Mouse (Mus musculus): ENCODE results near the gene Lpp. TPM values are rescaled to one million over a fixed set of nuclear protein-coding genes. Genes with fewer than 3 reads are reported as not detected.

The Lpp gene
- total and polyA plus RNA-seq, 3 experiments = 0.16 TPM; not detected in 2

DNA sequence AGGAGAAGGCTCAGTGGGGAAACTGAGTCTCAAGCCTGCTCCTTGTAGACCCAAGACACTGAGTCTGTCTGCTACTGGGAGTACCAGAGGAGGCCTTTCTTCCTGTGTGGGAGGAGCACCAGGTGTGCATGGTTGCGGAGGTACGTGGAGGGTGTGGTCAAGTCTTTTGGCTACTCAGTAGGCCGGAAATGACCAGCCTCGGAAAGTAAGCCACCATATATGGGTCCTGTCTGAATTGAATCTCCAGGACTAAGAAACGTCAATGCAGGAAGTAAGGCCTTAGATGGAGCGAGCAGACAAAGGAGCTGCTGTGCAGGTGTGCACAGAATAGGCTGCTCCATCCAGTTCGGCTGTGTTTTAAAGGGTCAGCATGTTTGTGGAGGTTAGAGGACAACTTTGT lies 3.2 kb downstream of the Lpp start:
- H3K36me3 ChIP-seq (replicated peaks) = no peaks in the 10 kb centered on the region
- no peaks in the 10 kb centered on the region for H3K27me3 ChIP-seq (ENCODE audit: insufficient read depth, low read length)
- TF ChIP-seq GATA1 (IDR thresholded peaks at IDR 0.05; ENCODE audit: borderline replicate concordance, low read length) (no peak), CTCF (IDR thresholded peaks at IDR 0.05; ENCODE audit: low read depth, low read length) (no peak), GATA2 (IDR thresholded peaks at IDR 0.05; ENCODE audit: borderline replicate concordance, low read depth, low read length) (no peak), POLR2AphosphoS5 (IDR thresholded peaks at IDR 0.05; ENCODE audit: insufficient replicate concordance, low read depth, low read length) (no peak), TAL1 (conservative IDR thresholded peaks at IDR 0.05; ENCODE audit: low read depth, low read length) (no peak)
- no peaks in the 10 kb centered on the region for H3K4me1 ChIP-seq (ENCODE audit: insufficient read depth, low read depth, low read length)
- H3K4me3 ChIP-seq (ENCODE audit: low read depth, low read length) = no peak overlapping the region
- DNase-seq (ENCODE audit: low spot score) (no peak), ATAC-seq (ENCODE audit: extremely low read depth, insufficient number of reproducible peaks, low FRiP score, poor library complexity, severe bottlenecking) (no peak)
- peaks cover 44% of the 10 kb centered on the region for H3K9me3 ChIP-seq (replicated peaks)

DNA sequence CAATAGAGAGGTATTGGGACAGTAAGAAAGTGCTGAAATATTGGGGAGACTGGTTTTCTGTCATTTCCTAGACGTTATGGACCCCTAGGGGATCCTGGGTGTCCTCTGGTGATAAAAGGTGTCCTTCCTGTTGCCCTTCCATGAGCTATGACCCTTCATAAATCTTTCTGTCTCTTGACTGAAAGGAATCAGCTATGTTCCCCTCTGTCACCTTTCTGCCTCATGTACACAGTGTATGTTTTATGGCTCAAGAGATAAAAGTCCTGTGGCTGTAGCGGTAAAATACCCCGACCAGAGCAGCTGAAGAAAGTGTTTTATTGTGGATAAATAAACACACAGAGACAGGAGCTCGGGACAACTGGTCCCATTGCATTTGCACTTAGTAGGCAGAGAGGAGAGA lies 5.2 kb downstream of the Lpp start:
- no peak for ATAC-seq (ENCODE audit: extremely low read depth, insufficient number of reproducible peaks, low FRiP score, poor library complexity, severe bottlenecking)
- no peaks in the 10 kb centered on the region for H3K27me3 ChIP-seq (ENCODE audit: insufficient read depth, low read length)
- H3K4me3 ChIP-seq (ENCODE audit: low read depth, low read length) = no peak overlapping the region
- TF ChIP-seq POLR2AphosphoS5 (IDR thresholded peaks at IDR 0.05; ENCODE audit: insufficient replicate concordance, low read depth, low read length) (no peak), GATA1 (IDR thresholded peaks at IDR 0.05; ENCODE audit: borderline replicate concordance, low read length) (no peak), TAL1 (conservative IDR thresholded peaks at IDR 0.05; ENCODE audit: low read depth, low read length) (no peak), GATA2 (IDR thresholded peaks at IDR 0.05; ENCODE audit: borderline replicate concordance, low read depth, low read length) (no peak), CTCF (IDR thresholded peaks at IDR 0.05; ENCODE audit: low read depth, low read length) (no peak)
- DNase-seq (ENCODE audit: low spot score) = no peak
- no peaks in the 10 kb centered on the region for H3K36me3 ChIP-seq (replicated peaks)
- H3K4me1 ChIP-seq (ENCODE audit: insufficient read depth, low read depth, low read length) = no peaks in the 10 kb centered on the region
- H3K9me3 ChIP-seq (replicated peaks) = peaks cover 39% of the 10 kb centered on the region

DNA sequence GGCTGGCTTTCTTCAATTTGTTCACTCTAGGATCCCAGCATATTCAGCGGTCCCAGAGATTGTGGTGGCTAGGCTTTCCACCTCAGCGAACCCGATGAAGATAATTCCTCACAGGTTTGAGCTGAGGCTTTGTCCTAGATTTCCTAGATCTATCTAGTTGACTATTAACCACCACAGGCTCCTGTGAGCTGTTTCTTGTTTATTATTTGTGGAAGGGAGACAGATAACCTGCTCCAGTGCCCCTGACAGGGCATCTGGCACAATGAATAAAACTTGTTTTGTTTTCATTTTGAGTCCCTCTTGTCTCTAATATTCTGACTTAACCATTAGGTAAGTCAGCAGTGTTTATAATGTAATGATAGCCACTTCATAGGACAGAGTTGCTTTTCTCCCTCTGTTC lies 5.6 kb downstream of the Lpp start:
- TF ChIP-seq GATA2 (IDR thresholded peaks at IDR 0.05; ENCODE audit: borderline replicate concordance, low read depth, low read length) = no peak
- TF ChIP-seq POLR2AphosphoS5 (IDR thresholded peaks at IDR 0.05; ENCODE audit: insufficient replicate concordance, low read depth, low read length) = no peak
- no peak for TF ChIP-seq CTCF (IDR thresholded peaks at IDR 0.05; ENCODE audit: low read depth, low read length)
- no peak for TF ChIP-seq GATA1 (IDR thresholded peaks at IDR 0.05; ENCODE audit: borderline replicate concordance, low read length)
- TF ChIP-seq TAL1 (conservative IDR thresholded peaks at IDR 0.05; ENCODE audit: low read depth, low read length) = no peak
- H3K36me3 ChIP-seq (replicated peaks) = no peaks in the 10 kb centered on the region
- H3K27me3 ChIP-seq (ENCODE audit: insufficient read depth, low read length) = no peaks in the 10 kb centered on the region
- H3K9me3 ChIP-seq (replicated peaks) = peaks cover 35% of the 10 kb centered on the region
- DNase-seq (ENCODE audit: low spot score) (no peak), ATAC-seq (ENCODE audit: extremely low read depth, insufficient number of reproducible peaks, low FRiP score, poor library complexity, severe bottlenecking) (no peak)
- no peak overlapping the region for H3K4me3 ChIP-seq (ENCODE audit: low read depth, low read length)
- H3K4me1 ChIP-seq (ENCODE audit: insufficient read depth, low read depth, low read length) = no peaks in the 10 kb centered on the region

DNA sequence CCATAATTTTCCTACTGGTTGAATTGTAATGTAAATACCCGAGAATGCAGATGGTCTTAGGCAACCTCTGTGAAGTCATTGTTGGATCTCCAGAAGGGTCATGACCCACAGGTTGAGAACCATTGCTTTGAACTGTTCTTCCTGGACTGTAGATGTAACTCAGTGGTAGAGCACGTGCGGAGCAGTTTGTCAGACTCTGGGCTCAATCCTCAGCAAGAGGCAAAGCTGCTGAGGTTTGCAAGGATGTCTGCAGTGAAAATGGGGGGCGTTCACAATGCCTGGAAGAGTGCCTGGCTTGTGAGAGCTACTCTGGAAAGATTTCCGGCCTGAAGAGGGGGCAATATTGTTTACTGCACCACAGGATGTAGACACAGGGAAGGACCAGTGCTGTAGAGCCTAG lies 6.2 kb downstream of the Lpp start:
- no peak for DNase-seq (ENCODE audit: low spot score)
- no peak for TF ChIP-seq GATA2 (IDR thresholded peaks at IDR 0.05; ENCODE audit: borderline replicate concordance, low read depth, low read length)
- TF ChIP-seq GATA1 (IDR thresholded peaks at IDR 0.05; ENCODE audit: borderline replicate concordance, low read length) = no peak
- TF ChIP-seq CTCF (IDR thresholded peaks at IDR 0.05; ENCODE audit: low read depth, low read length) = no peak
- no peak for TF ChIP-seq TAL1 (conservative IDR thresholded peaks at IDR 0.05; ENCODE audit: low read depth, low read length)
- no peak for TF ChIP-seq POLR2AphosphoS5 (IDR thresholded peaks at IDR 0.05; ENCODE audit: insufficient replicate concordance, low read depth, low read length)
- H3K4me3 ChIP-seq (ENCODE audit: low read depth, low read length) = no peak overlapping the region
- H3K36me3 ChIP-seq (replicated peaks) = no peaks in the 10 kb centered on the region
- no peaks in the 10 kb centered on the region for H3K27me3 ChIP-seq (ENCODE audit: insufficient read depth, low read length)
- no peaks in the 10 kb centered on the region for H3K4me1 ChIP-seq (ENCODE audit: insufficient read depth, low read depth, low read length)
- peaks cover 32% of the 10 kb centered on the region for H3K9me3 ChIP-seq (replicated peaks)
- no peak for ATAC-seq (ENCODE audit: extremely low read depth, insufficient number of reproducible peaks, low FRiP score, poor library complexity, severe bottlenecking)

DNA sequence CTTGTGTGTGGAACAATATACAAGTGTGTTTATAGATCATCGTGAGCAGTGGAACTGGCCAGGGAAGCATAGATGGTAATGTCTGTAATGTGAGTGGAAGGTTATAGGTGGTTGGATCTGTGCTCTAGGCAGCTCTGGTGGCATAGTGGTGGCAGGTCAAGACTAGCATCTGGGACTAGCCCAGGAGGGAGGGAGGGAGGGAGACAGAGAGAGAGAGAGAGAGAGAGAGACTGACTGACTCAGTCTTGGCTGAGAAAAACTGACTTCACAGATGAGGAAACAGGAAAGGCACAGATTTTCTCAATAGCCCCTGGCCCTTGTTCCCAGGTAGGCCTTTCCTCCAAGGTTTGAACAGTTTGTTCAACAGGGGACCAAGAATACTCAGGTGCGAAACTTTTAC lies 7.5 kb downstream of the Lpp start:
- TF ChIP-seq TAL1 (conservative IDR thresholded peaks at IDR 0.05; ENCODE audit: low read depth, low read length) = no peak
- TF ChIP-seq POLR2AphosphoS5 (IDR thresholded peaks at IDR 0.05; ENCODE audit: insufficient replicate concordance, low read depth, low read length) = no peak
- no peak for TF ChIP-seq GATA1 (IDR thresholded peaks at IDR 0.05; ENCODE audit: borderline replicate concordance, low read length)
- no peak for TF ChIP-seq CTCF (IDR thresholded peaks at IDR 0.05; ENCODE audit: low read depth, low read length)
- no peak for TF ChIP-seq GATA2 (IDR thresholded peaks at IDR 0.05; ENCODE audit: borderline replicate concordance, low read depth, low read length)
- no peaks in the 10 kb centered on the region for H3K4me1 ChIP-seq (ENCODE audit: insufficient read depth, low read depth, low read length)
- peaks cover 23% of the 10 kb centered on the region for H3K9me3 ChIP-seq (replicated peaks)
- H3K36me3 ChIP-seq (replicated peaks) = no peaks in the 10 kb centered on the region
- ATAC-seq (ENCODE audit: extremely low read depth, insufficient number of reproducible peaks, low FRiP score, poor library complexity, severe bottlenecking) = no peak
- DNase-seq (ENCODE audit: low spot score) = no peak
- no peaks in the 10 kb centered on the region for H3K27me3 ChIP-seq (ENCODE audit: insufficient read depth, low read length)
- H3K4me3 ChIP-seq (ENCODE audit: low read depth, low read length) = no peak overlapping the region

DNA sequence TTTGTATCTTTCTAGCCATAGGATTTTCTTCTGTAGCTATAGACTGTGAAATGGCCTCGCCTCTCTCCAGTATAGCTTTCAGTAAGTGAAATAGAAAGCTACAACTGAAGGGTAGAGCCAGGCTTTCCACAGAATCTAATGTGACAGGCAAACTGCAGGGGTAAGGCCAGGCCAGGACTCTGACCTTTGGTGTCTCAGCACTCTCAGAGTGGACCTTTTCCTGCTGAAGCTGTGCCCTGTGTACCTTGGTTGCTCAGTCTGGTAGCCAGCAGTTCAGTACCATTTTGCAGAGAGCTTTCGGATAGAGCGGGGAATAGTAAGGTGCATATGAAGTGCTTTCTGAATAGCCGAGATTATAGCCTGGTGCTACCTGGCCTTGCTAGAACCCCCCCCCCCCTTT lies 9.5 kb downstream of the Lpp start:
- TF ChIP-seq GATA1 (IDR thresholded peaks at IDR 0.05; ENCODE audit: borderline replicate concordance, low read length) (no peak), TAL1 (conservative IDR thresholded peaks at IDR 0.05; ENCODE audit: low read depth, low read length) (no peak), POLR2AphosphoS5 (IDR thresholded peaks at IDR 0.05; ENCODE audit: insufficient replicate concordance, low read depth, low read length) (no peak), CTCF (IDR thresholded peaks at IDR 0.05; ENCODE audit: low read depth, low read length) (no peak), GATA2 (IDR thresholded peaks at IDR 0.05; ENCODE audit: borderline replicate concordance, low read depth, low read length) (no peak)
- no peak for ATAC-seq (ENCODE audit: extremely low read depth, insufficient number of reproducible peaks, low FRiP score, poor library complexity, severe bottlenecking)
- H3K36me3 ChIP-seq (replicated peaks) = no peaks in the 10 kb centered on the region
- H3K4me3 ChIP-seq (ENCODE audit: low read depth, low read length) = no peak overlapping the region
- H3K9me3 ChIP-seq (replicated peaks) = peaks cover 14% of the 10 kb centered on the region
- H3K27me3 ChIP-seq (ENCODE audit: insufficient read depth, low read length) = no peaks in the 10 kb centered on the region
- no peak for DNase-seq (ENCODE audit: low spot score)
- no peaks in the 10 kb centered on the region for H3K4me1 ChIP-seq (ENCODE audit: insufficient read depth, low read depth, low read length)
